Mouse (Mus musculus) hindlimb bud, embryonic 11.5 days (tissue): ENCODE results near the gene Nrm.

Experiments used
- DNase-seq: peaks from one replicate; pipeline ENCODE4 v3.0.0-alpha.2; 2012; ENCODE audit warnings: low read depth, low spot score; ENCODE audit errors: extremely low spot score

Gene Nrm

GRCm38 (mm10) chr17:35866281-35866831, 5.2 kb downstream of the Nrm start:
- no peak for DNase-seq

DNA sequence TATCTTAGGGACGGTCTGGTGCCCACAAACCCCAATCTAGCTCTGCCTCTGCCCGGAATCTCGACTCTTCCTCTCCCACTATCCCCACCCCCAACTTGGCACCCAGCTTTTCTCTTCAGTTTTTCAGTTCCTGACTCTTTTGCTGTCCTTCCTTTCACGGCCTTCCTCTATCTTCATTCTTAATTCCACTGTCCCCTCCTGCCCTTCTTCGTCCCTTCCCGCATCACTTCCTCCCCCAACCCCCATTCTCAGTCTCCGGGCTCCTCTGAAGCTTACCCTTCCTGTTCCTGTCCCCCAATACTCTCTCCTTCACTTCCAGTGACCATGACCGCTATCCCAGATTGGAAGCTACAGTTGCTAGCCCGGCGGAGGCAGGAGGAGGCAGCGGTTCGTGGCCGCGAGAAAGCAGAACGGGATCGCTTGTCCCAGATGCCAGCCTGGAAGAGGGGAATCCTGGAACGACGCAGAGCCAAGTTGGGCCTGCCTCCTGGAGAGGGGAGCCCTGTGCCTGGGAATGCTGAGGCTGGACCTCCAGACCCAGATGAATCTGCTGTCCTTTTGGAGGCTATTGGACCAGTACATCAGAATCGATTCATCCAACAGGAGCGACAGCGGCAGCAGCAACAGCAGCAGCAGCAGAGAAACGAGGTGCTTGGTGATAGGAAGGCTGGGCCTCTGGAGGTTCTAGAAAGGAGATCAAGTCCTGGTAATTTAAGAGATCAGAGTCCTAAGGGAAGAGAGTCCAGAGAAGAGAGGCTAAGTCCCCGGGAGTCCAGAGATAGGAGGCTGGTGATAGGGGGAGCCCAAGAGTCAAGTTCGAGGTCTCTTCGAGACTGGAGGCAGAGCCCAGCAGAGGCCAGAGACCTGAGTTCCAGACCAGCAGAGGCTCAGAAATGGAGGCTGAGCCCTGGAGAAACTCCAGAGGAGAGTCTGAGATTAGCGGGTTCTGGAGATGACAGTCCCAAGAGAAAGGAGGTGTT, 6.1 kb downstream of the Nrm start:
- DNase-seq = no peak

- DNase-seq = no peak
Observed at GRCm38 (mm10) chr17:35868165-35868820, 7.2 kb downstream of the Nrm start.

DNA sequence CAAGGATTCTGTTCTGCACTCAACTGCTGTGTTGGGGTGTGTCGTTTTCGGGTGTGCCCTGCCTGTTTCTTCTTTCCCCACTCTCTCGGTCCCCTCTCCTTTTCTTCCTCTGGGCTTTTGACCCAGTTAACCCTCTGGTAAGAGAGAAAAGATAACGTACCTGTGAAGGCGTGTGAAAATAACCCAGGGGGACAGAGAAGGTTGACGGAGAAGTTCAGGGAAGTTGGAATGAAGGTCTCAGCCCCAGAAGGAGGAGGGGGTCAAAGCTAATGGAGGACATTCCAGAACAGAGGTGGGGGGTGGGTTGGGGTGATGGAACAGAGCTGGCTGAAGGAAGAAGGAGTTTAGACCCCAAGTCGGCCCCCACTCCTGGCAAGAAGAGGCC, 7.8 kb downstream of the Nrm start:
- no peak for DNase-seq

GRCm38 (mm10) chr17:35869346-35870067, 8.4 kb downstream of the Nrm start:
- no peak for DNase-seq

GRCm38 (mm10) chr17:35870151-35870883, 9.2 kb downstream of the Nrm start:
- DNase-seq = no peak

- DNase-seq = no peak
Observed at GRCm38 (mm10) chr17:35870884-35871696, 10.0 kb downstream of the Nrm start.

GRCm38 (mm10) chr17:35873774-35874519, 12.8 kb downstream of the Nrm start:
- DNase-seq = no peak

DNA sequence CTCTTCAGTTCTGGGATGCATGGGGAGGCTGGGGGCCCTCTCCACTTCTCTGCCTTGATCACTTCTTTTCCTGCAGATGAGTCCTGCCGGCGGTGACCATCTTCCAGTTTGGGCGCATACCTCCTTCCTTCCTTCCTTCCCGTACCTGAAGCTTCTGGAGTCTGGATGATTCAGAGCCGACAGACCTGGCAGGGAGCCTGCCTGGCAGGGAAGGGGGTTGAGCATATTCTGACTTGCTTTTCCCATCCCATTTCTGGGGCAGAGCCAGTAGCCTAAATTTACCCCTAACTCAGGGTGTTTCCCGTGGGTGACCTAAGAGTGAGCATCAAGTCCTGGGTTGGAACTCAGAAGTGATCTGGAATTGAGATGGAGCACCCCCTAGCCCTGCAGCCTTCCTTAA, 13.6 kb downstream of the Nrm start:
- no peak for DNase-seq

DNA sequence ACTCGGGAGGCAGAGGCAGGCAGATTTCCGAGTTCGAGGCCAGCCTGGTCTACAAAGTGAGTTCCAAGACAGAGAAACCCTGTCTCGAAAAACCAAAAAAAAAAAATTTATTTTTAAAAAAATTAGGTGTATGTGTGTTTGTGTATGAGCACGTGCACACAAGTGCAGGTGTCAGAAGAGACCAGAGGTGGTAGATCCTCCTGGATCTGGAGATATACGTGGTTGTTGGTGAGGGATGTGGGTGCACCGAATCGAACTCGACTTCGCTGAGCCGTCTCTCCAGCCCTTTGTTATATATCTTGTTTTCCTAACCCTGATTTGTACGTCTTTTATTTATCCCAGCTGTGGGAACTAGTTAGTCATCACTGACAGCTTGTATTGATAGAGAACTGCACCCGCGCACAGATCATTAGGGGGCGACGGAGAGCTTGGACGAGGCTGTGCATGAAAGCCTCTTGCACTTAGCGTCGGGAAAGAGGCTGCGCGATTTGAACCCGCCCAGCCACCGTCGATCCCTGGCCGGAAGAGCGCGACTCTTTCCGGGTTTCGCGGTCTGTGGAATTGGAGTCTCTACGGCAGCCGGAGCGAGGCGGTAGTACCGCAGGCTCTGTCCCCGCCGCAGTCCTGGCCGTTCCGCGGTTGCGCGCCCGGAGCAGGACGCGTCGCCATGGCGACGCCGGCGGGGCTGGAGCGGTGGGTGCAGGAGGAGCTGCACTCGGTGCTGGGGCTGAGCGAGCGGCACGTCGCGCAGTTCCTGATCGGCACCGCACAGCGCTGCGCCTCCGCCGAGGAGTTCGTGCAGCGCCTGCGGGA, 18.3 kb downstream of the Nrm start, which contains the start of gene Dhx16:
Gene Dhx16, plus strand, starts transcription at position 575 of the 813 bp plus-strand sequence.
- DNase-seq = no peak

- no peak for DNase-seq
Observed at GRCm38 (mm10) chr17:35882924-35883323, 21.8 kb downstream of the Nrm start.

DNA sequence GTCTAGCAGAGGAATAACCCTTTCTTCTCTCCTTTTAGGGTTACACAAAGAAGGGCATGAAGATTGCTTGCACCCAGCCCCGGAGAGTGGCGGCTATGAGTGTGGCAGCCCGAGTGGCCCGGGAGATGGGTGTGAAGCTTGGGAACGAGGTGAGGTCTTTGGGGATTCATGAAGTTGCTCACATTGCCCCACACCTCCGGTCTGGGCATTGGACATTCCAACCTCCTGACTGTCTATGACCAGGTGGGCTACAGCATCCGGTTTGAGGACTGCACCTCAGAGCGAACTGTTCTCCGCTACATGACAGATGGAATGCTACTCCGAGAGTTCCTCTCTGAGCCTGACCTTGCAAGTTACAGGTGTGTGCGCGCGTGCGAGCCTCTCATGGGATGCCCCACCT, 22.7 kb downstream of the Nrm start:
- no peak for DNase-seq

DNA sequence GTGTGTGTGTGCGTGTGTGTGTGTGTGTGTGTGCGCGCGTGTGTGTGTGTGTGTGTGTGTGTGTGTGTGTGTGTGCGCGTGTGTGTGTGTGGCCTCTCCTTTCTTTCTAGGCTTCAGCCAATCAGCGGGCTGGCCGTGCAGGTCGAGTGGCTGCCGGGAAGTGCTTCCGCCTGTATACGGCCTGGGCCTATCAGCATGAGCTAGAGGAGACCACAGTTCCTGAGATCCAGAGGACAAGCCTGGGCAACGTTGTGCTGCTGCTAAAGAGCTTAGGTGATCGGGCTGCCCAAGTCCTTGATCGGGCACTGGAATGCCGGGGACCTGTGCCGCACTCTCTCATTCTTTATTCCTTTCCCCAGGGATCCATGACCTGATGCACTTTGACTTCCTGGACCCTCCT, 26.6 kb downstream of the Nrm start:
- DNase-seq = no peak

DNA sequence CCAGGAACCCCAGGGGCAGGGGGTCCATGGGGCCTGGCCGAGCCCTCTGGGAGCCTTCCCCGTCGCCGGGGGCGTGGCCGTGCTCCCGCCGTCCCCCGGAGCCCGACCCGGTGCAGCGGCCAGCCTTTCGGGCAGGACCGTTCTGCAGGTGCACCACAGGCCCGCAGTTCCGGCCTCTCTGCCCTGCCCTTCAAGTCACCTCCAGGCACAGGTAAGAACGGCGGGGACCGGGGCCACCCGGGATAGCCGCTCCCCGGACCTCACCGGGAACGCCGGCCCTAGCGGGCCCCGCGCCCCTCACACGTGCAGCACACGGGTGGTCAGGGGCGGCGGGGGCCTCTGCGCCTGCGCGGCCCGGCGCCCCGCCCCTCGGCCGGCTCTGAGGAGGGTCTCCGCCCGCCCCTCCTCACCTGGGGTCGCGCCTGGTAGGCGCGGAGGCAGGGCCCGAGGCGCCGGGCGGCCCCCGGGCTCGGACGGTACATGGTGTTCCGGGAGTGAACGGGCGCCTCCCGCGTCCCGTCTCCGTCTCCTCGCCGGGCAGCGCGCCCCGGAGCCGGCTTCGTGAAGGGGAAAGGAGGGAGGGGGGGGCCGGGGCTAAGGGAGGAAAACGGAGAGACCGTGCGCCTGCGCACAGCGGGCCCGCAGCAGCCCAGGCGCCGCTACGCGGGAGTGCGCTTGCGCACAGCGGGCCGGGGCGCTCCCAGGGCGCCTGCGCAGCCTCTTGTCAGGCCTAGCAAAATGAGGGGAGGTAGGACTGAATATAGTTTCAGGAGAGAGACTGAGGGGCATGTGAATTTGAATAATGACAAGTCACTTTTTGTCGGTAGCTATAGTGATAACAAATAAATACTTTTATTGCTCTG, 35.9 kb downstream of the Nrm start, which contains the start of gene 2310061I04Rik:
Gene 2310061I04Rik, minus strand, starts transcription at position 651 of the 863 bp plus-strand sequence.
- peak; percentile 78 for DNase-seq

GRCm38 (mm10) chr17:35897644-35898573, 36.8 kb downstream of the Nrm start:
- no peak for DNase-seq

- no peak for DNase-seq
Observed at GRCm38 (mm10) chr17:35900636-35901035, 39.5 kb downstream of the Nrm start.
